Mouse (Mus musculus) macrophage (primary cell): ENCODE measurements around the gene Itga2. TPM values are rescaled to one million over a fixed set of nuclear protein-coding genes. Genes with fewer than 3 reads are reported as not detected.

Experiments used
- H3K27ac ChIP-seq: fragments of 350-480 bp; formaldehyde crosslinking; 2 replicates; pipeline ENCODE4 v1.9.0; 2021
- H3K36me3 ChIP-seq: fragments of 350-480 bp; formaldehyde crosslinking; 2 replicates; pipeline ENCODE4 v1.9.0; 2021; ENCODE audit errors: inconsistent target
- H3K4me3 ChIP-seq: fragments of 350-480 bp; formaldehyde crosslinking; 2 replicates; pipeline ENCODE4 v1.9.0; 2021; ENCODE audit errors: inconsistent target
- H3K79me2 ChIP-seq: fragments of 350-480 bp; formaldehyde crosslinking; 2 replicates; pipeline ENCODE4 v1.9.0; 2021; ENCODE audit errors: inconsistent target
- WGBS: methylation state at CpG from one replicate; pipeline ENCODE4 v1.1.7; 2026; ENCODE audit warnings: inconsistent platforms; ENCODE audit not compliant: missing documents; 5-methylcytosine and 5-hydroxymethylcytosine counted together
- polyA plus RNA-seq: library from polyadenylated mRNA; stranded (reverse); fragments of 250-400 nt; gene quantifications from 3 replicates; pipeline ENCODE4 v1.2.4, GENCODE M21; 2018; ENCODE audit warnings: inconsistent platforms

Gene Itga2
- polyA plus RNA-seq, 1 experiment from 2014 or later, result 0.09 TPM

DNA sequence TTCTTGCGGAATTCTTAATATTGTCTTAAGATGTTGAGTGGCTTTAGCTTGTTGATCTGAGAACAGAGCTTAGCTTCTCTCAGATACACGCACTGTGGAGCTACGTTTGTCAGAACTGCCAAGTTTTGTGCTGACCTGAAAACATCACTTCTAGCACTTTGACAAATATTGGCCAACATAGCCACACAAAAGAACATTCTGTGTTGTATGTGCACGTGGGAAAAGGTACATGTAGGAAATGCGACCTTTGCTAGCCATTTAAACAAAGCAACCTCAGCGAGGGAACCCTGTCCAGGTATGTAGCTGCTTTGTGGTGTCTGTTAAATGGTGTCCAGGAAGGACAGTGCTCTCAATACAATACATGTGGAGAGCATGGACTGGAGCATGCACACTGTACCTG, 77.9 kb downstream of the Itga2 start:
- no peaks in the 10 kb centered on the region for H3K36me3 ChIP-seq
- WGBS, result 90% methylated on average over 6 of the region's 6 CpGs
- no peak overlapping the region for H3K27ac ChIP-seq
- no peak overlapping the region for H3K4me3 ChIP-seq
- no peaks in the 10 kb centered on the region for H3K79me2 ChIP-seq

DNA sequence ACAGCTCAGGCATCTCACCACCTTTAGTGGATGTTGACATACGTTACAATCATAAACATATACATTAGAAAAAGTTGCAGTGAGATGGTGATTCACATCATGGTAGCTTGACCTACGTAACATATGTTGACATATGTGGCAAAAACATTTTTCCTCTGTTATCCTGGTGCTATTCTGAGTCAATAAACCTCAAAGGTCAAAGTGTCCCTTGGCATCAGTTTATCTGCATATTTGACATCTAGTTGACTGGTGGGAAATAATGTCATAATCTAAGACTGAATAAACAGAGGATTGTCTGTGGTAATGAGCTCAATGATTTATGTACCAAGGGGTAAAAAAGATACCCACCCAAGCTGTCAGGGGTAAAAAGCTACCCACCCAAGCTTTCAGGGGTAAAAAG, 78.7 kb downstream of the Itga2 start:
- Histone ChIP-seq H3K4me3 (no peak overlapping the region), H3K79me2 (no peaks in the 10 kb centered on the region), H3K27ac (no peak overlapping the region), H3K36me3 (no peaks in the 10 kb centered on the region)
- WGBS, result 92% methylated on average over 2 of the region's 2 CpGs

DNA sequence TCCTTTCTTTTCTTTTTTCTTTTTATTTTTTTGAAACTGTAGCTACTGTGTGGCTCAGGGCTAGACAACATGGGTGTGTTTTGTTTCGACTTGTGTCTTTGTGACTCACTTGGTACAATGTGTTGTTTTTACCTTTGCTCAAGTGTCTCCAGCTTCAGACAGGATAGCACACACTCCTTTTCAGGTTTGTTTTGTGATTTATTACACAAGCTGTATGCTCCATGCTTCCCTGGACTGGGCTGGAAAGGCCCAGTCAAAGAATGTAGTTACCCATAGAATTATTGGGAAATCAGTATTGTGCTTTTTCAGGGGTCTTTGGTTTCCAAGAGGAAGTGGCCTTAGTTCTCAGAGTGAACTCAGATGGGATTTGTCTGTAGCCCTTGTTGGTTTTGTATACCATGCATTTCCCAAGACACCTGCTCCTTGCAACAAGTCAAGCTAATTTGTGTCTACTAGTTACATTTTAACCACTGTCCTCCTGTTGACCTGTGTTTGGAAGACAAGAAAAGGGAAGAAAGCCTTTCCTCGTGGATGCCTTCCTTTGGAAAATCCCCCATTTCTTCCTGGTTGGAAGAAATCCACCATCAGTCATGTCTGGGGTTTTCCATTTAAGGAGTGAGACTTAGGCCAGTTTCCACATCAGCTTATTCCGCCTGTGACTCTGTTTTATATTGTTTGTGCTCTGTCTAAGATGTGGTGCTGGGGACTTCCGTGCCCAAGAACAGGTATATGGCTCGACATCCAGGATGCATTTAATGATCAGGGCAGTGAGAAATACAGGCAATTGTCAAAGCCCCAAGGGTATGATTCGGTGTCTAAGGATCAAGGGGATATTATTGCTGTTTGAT, 79.4 kb downstream of the Itga2 start:
- no peak overlapping the region for H3K4me3 ChIP-seq
- WGBS, result 87% methylated on average over 6 of the region's 6 CpGs
- H3K27ac ChIP-seq, result no peak overlapping the region
- H3K79me2 ChIP-seq, result no peaks in the 10 kb centered on the region
- no peaks in the 10 kb centered on the region for H3K36me3 ChIP-seq

DNA sequence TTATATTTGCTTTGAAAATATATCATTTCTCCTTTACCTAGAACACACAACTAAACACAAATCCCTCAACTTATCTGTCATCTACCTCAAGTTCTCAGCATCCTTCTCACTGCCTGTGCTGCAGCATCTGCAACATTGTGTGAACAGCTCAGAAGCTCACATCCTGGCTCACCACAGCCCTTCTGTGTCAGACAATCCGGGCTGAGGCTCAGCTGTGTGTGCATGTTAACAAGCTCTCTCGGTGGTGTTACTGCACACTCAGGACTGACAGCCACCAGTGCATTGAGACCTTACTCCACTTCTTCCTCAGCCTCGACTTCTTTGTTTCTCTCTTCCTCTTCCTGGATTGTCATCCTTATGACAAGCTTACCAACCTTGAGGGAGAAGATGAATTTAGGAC, 83.0 kb downstream of the Itga2 start:
- H3K4me3 ChIP-seq, result no peak overlapping the region
- no peaks in the 10 kb centered on the region for H3K36me3 ChIP-seq
- WGBS, result 63% methylated on average over 3 of the region's 3 CpGs
- H3K27ac ChIP-seq, result no peak overlapping the region
- no peaks in the 10 kb centered on the region for H3K79me2 ChIP-seq

DNA sequence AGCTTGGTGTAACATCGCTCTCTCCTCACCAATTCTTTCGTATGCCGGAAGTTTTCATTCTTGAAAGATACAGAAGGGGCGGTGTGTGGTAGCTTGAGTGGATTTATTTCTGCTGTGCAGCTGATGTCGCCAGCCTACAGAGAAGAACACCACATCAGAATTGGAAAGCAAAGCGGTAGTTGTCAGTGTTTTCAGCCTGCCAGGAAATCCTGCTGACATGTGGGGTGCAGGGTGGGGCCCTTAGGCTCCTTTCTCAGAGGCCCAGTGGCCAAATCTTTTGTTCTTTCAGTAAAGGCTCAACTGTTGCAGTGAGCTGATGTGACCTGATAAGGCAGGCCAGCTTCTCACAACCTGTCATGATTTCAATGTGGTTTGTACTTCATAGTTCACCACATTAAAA, 86.1 kb downstream of the Itga2 start:
- Histone ChIP-seq H3K79me2 (no peaks in the 10 kb centered on the region), H3K36me3 (no peaks in the 10 kb centered on the region), H3K27ac (no peak overlapping the region), H3K4me3 (no peak overlapping the region)
- 32% methylated on average over 6 of the region's 6 CpGs for WGBS

DNA sequence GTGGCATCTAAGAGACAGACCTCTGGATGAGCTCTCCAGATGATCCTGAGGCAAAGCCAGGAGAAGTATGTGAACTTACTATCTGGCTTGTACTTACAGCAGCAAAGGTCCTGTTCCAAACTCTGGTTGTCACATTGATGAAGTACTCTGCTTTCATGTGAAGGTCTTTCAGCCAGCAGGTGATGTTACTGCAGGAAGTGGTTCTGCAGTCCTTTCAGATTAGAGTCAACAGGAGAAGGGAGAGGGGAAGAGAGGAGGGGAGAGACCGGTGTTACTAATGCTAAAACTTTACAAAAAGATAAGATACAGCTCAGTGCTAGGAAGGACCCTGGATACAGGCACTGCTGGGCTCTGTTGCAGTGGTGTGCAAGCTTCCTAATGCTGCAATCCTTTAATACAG, 88.6 kb downstream of the Itga2 start:
- Histone ChIP-seq H3K36me3 (no peaks in the 10 kb centered on the region), H3K4me3 (no peak overlapping the region), H3K27ac (no peak overlapping the region), H3K79me2 (no peaks in the 10 kb centered on the region)
- 0% methylated on average over 1 of the region's 1 CpGs for WGBS

DNA sequence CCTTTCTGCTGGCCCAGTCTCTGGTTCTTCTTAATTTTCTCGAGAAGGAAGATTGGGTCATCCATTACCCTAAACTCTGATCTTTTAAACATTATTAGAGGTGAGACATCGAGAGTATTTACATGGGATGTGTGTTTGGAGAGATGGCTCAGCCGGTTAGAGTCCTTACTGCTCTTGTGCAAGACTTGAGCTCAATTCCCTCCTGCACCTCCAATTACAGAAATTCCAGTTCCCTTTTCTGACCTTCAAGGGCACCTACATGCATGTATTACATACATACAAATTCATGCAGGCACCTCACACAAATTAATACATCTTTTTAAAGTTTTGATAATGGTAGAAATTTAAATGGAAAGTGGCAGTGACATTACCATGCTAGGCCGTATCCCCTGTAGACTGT, 91.4 kb downstream of the Itga2 start:
- H3K4me3 ChIP-seq, result no peak overlapping the region
- H3K36me3 ChIP-seq, result no peaks in the 10 kb centered on the region
- no peaks in the 10 kb centered on the region for H3K79me2 ChIP-seq
- H3K27ac ChIP-seq, result no peak overlapping the region
- 63% methylated on average over 4 of the region's 4 CpGs for WGBS

DNA sequence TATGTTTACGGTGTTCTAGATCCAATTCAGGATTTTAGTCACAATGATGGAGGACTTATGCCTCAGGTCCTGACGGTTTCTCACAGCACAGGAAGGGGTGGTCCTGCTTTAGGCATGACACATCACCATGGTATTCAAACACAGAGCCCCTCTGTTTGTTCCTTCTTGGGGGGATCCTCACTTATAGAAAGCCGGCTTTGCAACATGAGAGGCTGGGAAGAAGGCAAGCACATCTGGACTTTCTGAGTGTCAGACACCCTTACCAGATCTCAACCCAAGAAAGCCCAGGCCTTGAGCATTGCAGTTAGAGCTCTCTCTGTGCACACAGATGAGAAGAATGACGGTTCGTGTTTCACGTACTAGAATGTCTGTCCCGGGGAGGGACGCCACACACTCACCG, 92.8 kb downstream of the Itga2 start:
- WGBS, result 92% methylated on average over 9 of the region's 9 CpGs
- Histone ChIP-seq H3K79me2 (no peaks in the 10 kb centered on the region), H3K27ac (no peak overlapping the region), H3K36me3 (no peaks in the 10 kb centered on the region), H3K4me3 (no peak overlapping the region)

DNA sequence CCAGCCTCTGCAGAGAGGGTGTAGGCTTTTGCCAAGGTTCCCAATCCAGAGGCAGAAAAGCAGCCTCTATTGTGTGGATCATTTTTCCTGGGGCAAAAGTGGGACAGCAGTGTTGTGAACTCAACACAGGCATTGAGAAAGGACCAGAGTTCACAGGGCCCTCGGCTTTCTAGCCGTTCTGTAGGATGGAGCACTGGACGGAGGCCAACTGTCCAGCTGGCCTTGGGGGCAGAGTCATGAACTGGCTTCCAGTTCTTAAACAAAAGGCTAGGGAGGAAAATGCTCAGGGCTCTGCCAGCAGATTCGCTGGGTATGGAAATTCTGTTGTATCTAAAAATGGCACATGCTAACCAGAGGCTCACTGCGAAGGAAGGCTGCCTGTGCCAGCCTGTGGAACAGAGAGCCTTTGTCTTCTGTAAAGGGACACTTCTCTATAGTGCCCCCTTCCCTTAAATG, 93.3 kb downstream of the Itga2 start:
- Histone ChIP-seq H3K36me3 (no peaks in the 10 kb centered on the region), H3K4me3 (no peak overlapping the region), H3K79me2 (no peaks in the 10 kb centered on the region), H3K27ac (no peak overlapping the region)
- 92% methylated on average over 5 of the region's 5 CpGs for WGBS

DNA sequence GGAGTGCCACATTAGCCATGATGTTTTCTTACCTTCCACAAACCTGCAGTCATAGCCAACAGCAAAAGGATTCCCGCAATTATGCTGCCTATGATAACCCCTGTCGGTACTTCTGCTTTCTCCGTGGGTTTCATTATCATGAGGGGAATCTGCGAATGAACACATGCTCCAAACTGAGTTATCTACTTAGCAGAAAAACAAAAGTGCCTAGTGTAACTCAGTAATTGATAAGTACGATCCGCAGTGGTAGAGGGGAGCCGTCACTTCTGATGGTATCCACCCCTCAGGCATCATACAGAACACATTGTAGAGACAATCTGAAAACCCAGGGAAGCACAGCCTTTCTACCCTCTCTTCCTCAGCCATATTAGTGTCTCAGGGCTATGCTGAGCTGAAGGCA, 94.8 kb downstream of the Itga2 start:
- Histone ChIP-seq H3K27ac (no peak overlapping the region), H3K4me3 (no peak overlapping the region), H3K79me2 (no peaks in the 10 kb centered on the region), H3K36me3 (no peaks in the 10 kb centered on the region)
- WGBS, result 42% methylated on average over 7 of the region's 7 CpGs

DNA sequence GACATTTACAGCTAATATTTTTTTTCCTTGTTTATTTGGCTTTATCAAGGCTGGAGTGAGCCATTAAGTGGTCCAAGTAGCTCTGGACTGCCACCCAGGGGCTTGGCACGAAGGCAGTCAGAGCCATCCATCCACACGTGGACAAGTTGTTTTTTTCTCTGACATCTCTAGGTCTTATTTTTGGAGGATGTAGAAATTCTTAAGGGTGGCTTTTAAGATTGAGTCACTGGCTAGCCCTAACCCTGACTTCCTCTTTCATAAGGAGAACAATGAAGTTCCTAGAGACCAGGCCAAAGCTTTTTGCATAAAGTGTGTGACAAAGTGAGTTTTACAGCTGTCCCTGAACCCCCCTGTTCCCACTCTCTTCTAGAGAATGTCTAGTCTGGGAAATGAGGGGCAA, 97.3 kb downstream of the Itga2 start:
- Histone ChIP-seq H3K4me3 (no peak overlapping the region), H3K27ac (no peak overlapping the region), H3K79me2 (no peaks in the 10 kb centered on the region), H3K36me3 (peaks cover 13% of the 10 kb centered on the region)
- WGBS, result 0% methylated on average over 2 of the region's 2 CpGs

DNA sequence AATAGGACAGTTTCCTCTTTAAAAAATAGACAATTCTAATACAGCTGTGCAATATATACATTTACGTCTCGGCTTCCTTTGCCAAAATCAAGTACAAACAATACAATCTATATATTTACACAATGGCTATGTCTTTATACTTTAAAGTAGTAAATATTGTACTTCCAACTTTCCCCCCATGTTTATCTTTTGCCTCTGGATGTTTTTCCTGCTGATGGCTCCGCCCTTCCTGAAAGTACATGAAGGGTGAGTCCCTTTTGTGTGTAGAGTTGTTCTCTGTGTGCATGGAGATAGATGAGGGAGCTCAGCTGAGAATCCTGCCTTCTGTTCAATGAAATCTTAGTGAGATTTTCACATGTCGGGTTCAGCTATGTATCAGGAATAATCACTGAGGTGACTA, 98.5 kb downstream of the Itga2 start:
- WGBS, result 93% methylated on average over 4 of the region's 4 CpGs
- no peak overlapping the region for H3K4me3 ChIP-seq
- no peak overlapping the region for H3K27ac ChIP-seq
- H3K79me2 ChIP-seq, result no peaks in the 10 kb centered on the region
- H3K36me3 ChIP-seq, result peaks cover 19% of the 10 kb centered on the region

DNA sequence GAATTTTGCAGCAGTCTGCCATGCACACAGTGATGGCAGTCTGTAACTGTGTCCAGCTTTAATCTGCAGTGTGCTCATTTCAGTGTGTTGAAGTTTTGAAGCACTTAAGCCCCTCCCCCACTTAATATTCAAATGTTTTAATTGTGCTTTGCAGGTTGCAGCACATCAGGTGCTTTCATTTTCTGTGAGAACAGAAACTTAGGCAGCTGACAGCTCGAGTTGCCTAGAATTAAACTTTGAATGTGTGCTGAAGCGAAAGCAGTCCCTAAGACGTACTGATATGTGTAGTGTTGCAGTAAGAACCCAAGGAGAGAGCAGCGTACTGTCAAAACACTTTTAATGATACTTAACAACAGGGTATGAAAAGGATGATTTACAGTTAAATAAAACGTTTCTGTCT, 99.1 kb downstream of the Itga2 start:
- Histone ChIP-seq H3K27ac (no peak overlapping the region), H3K4me3 (no peak overlapping the region), H3K79me2 (no peaks in the 10 kb centered on the region), H3K36me3 (peaks cover 25% of the 10 kb centered on the region)
- 76% methylated on average over 5 of the region's 5 CpGs for WGBS

DNA sequence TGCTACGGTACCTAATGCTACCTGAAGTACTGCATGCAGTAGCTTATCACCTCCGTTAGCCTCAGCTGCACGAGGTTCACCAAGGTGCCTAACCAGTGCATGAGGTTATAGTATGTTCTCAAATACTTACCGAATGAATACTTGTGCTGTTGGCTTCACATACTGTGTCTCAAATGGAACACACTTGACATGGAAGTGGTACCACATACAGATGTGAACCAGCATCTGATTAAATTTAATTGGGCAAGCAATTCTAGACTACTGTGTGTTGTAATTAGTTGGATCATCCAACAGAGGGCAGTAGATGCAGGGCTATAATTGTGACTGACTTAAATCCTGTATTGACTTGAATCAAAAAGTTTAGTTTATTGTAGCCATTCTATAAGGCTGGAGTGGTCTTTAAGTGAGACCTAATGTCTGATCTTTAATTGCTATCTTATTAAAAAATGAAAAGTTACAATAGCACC, 100.5 kb downstream of the Itga2 start:
- Histone ChIP-seq H3K4me3 (no peak overlapping the region), H3K79me2 (no peaks in the 10 kb centered on the region), H3K36me3 (peaks cover 39% of the 10 kb centered on the region), H3K27ac (no peak overlapping the region)
- 90% methylated on average over 4 of the region's 4 CpGs for WGBS

DNA sequence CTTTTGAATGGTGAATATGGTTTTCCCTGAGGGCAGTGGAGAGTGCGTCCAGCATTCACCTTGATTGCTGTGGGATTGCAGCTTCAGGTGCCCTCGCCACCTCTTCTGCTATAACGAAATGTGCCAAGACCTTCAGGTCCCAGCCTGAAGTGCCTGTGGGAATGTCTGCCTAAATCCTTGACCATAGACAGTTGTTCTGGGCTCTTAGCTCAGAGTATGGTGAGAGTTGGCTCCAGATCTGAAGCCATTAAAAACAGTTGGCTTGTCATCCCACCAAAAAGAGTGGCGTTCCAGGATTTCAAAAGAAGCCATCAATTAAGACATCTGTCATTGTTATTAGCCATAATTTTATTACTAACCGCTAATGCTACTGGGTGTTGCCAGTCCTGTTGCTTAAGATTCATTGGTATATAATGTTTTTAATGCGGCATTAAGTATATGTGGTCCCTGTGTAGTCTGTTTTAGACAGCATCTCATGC, 106.5 kb downstream of the Itga2 start:
- Histone ChIP-seq H3K79me2 (peaks cover 37% of the 10 kb centered on the region), H3K36me3 (peaks cover 75% of the 10 kb centered on the region), H3K4me3 (no peak overlapping the region), H3K27ac (no peak overlapping the region)
- WGBS, result 92% methylated on average over 6 of the region's 6 CpGs
